Comparison of ENCODE assay signal across 23 mouse cellular contexts in genomic region chr6:135932924-135933323, GRCm38 (mm10).
"Had no signal": no experiment of that assay in that cellular context is flagged by ENCODE, and none has a peak within 500 bp of the region (broad histone marks: within the 10 kb centered on the region; RNA-seq: fewer than 3 reads in every experiment).

No protein-coding gene starts in this region.

- H3K4me3 ChIP-seq: gastrocnemius, adult 2 months; heart, embryonic 10.5 days; heart, embryonic 12.5 days; hindbrain, embryonic 10.5 days; hindbrain, embryonic 12.5 days; intestine, embryonic 15.5 days; left cerebral cortex, adult 2 months; limb, embryonic 10.5 days; limb, embryonic 12.5 days; liver, embryonic 13.5 days; liver, embryonic 15.5 days had no signal

- DNase-seq: gastrocnemius, adult 2 months; gastrocnemius, postnatal 10 days; gastrocnemius, postnatal 25 days; heart, adult 18-20 months; heart, postnatal 10 days; heart, postnatal 4 days; kidney, adult 18-20 months; kidney, adult 8-10 months; kidney, postnatal 10 days; kidney, postnatal 25 days; kidney, postnatal 4 days; liver; liver, embryonic 13.5 days had no signal

- H3K27ac ChIP-seq: gastrocnemius, adult 2 months; heart, embryonic 10.5 days; hindbrain, embryonic 10.5 days; hindbrain, embryonic 12.5 days; hindbrain, embryonic 14.5 days; intestine, embryonic 15.5 days; left cerebral cortex, adult 2 months; limb, embryonic 10.5 days; liver, embryonic 13.5 days; liver, embryonic 15.5 days had no signal
